Mouse (Mus musculus): ENCODE data around the gene Gabarapl1. TPM values are rescaled to one million over a fixed set of nuclear protein-coding genes. Genes with fewer than 3 reads are reported as not detected.

Gabarapl1 gene
- polyA plus RNA-seq, 1 experiment from 2014 or later, result 271 TPM

DNA sequence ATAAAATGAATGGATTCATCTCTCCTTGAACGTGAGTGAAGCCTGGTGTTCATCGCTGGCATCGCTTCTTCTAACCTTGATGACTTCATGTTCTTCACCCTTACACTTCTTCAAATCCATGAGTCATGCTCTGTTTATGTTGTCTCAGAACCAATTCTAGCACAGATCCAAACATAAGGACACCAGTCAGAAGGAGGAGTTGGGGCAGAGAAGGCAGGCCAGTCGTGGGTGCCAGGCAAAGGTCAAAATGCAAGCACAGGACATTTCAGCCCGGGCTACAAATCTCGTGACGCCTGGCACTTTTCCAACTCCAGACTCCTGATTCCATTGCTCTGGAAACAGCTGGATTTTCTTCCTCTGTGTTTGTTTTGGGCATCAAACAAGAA lies 411 bp upstream of the Gabarapl1 start:
- Histone ChIP-seq H3K9me3 (ENCODE audit: control insufficient read depth, low read length) (no peaks in the 10 kb centered on the region), H3K4me3 (ENCODE audit: low read length) (peak overlapping the region; percentile 67), H3K27ac (ENCODE audit: low read depth, low read length) (peak overlapping the region; percentile 58), H3K27me3 (replicated peaks; ENCODE audit: control insufficient read depth, insufficient read depth, low read length) (no peaks in the 10 kb centered on the region), H3K4me2 (ENCODE audit: low read length) (peak overlapping the region; percentile 64), H3K36me3 (ENCODE audit: control insufficient read depth, insufficient read depth, low read length) (no peaks in the 10 kb centered on the region), H3K9ac (ENCODE audit: low read depth, low read length) (peak overlapping the region; percentile 50), H3K4me1 (ENCODE audit: control insufficient read depth, insufficient read depth, low read depth, low read length) (peaks cover 20% of the 10 kb centered on the region)
- WGBS, result 35% methylated on average over 7 of the region's 7 CpGs
- peak; percentile 22 for ATAC-seq

DNA sequence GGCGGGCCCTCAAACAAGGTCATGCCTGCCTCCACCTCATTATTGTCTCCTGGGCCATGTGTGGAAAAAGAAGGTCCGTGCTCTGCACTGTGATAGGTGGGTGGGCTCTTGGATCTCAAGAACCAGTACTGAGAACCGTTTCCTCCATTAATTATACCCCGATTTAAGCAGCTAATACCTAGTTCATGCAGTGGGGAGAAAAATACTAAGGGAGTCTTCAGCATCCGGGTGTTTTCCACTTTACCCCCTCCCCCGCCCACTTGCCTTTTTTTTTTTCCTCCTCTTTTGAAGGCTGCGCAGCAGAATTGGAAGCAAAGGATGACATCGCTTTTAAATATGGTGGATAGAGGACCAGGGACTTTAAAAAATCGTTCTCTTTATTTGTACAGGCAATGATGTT lies 1.1 kb downstream of the Gabarapl1 start:
- Histone ChIP-seq H3K4me1 (ENCODE audit: control insufficient read depth, insufficient read depth, low read depth, low read length) (peaks cover 20% of the 10 kb centered on the region), H3K9ac (ENCODE audit: low read depth, low read length) (peak overlapping the region; percentile 76), H3K4me3 (ENCODE audit: low read length) (peak overlapping the region; percentile 67), H3K9me3 (ENCODE audit: control insufficient read depth, low read length) (no peaks in the 10 kb centered on the region), H3K36me3 (ENCODE audit: control insufficient read depth, insufficient read depth, low read length) (peaks cover 11% of the 10 kb centered on the region), H3K27me3 (replicated peaks; ENCODE audit: control insufficient read depth, insufficient read depth, low read length) (no peaks in the 10 kb centered on the region), H3K4me2 (ENCODE audit: low read length) (peak overlapping the region; percentile 64), H3K27ac (ENCODE audit: low read depth, low read length) (peak overlapping the region; percentile 86)
- peak; percentile 58 for ATAC-seq
- 6% methylated on average over 9 of the region's 9 CpGs for WGBS

DNA sequence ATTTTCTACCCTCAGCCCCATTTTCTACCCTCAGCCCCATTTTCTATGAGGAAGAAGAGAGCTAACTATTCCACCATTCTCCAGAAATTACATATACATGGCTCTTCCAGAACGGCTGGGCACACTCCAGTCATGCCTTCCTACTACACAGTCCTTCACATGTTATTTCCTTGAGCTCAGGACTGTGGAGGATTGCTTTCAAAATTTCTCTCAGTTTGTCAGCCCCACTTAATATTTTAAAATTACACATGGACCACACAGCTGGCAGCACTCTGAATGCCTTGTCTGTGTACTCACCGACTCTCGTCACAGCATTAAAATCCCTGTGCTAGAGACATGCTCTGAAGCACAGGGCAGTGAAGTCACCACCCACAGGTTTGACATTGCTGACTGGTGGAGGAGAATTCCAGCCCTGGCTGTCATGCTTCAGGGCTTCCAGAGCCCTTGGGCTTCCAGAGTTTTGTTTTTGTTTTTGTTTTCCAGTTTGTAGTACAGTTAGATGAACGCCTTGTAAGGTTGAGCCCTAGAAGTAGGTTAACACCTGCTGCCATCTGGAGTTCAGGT lies 1.7 kb downstream of the Gabarapl1 start:
- peak overlapping the region; percentile 76; the same call in 1 of the 2 replicates for H3K9ac ChIP-seq (ENCODE audit: low read depth, low read length)
- 31% methylated on average over 4 of the region's 4 CpGs for WGBS
- peaks cover 18% of the 10 kb centered on the region for H3K36me3 ChIP-seq (ENCODE audit: control insufficient read depth, insufficient read depth, low read length)
- H3K4me1 ChIP-seq (ENCODE audit: control insufficient read depth, insufficient read depth, low read depth, low read length), result peaks cover 20% of the 10 kb centered on the region
- H3K27ac ChIP-seq (ENCODE audit: low read depth, low read length), result peak overlapping the region; percentile 86
- H3K4me3 ChIP-seq (ENCODE audit: low read length), result peak overlapping the region; percentile 67
- peak; percentile 26 for ATAC-seq
- peak overlapping the region; percentile 64 for H3K4me2 ChIP-seq (ENCODE audit: low read length)
- H3K27me3 ChIP-seq (replicated peaks; ENCODE audit: control insufficient read depth, insufficient read depth, low read length), result no peaks in the 10 kb centered on the region
- no peaks in the 10 kb centered on the region for H3K9me3 ChIP-seq (ENCODE audit: control insufficient read depth, low read length)

DNA sequence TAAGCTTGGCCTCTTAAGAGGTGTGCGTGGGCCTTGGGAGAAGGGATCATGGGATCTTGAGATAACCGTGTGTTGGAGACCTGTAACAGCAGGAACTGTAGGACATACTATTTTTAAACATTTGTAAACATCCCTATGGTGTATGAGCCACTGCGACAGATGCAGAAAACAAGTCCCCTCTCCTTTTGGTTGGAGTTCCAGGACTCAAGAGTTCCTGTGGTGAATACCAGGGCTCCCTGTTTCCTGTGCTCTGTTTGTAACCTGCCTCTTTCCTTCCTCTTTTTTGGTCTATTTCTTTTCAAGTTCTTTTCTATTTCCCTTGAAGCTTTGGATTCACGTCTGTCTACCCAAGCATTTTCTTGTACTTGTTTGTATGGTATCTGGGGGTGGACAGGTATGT lies 2.8 kb downstream of the Gabarapl1 start:
- no peak overlapping the region for H3K27ac ChIP-seq (ENCODE audit: low read depth, low read length)
- peaks cover 20% of the 10 kb centered on the region for H3K4me1 ChIP-seq (ENCODE audit: control insufficient read depth, insufficient read depth, low read depth, low read length)
- no peaks in the 10 kb centered on the region for H3K27me3 ChIP-seq (replicated peaks; ENCODE audit: control insufficient read depth, insufficient read depth, low read length)
- no peak overlapping the region for H3K9ac ChIP-seq (ENCODE audit: low read depth, low read length)
- no peak for ATAC-seq
- H3K4me3 ChIP-seq (ENCODE audit: low read length), result peak overlapping the region; percentile 67
- H3K36me3 ChIP-seq (ENCODE audit: control insufficient read depth, insufficient read depth, low read length), result peaks cover 28% of the 10 kb centered on the region
- peak overlapping the region; percentile 64 for H3K4me2 ChIP-seq (ENCODE audit: low read length)
- 85% methylated on average over 4 of the region's 4 CpGs for WGBS
- H3K9me3 ChIP-seq (ENCODE audit: control insufficient read depth, low read length), result no peaks in the 10 kb centered on the region

DNA sequence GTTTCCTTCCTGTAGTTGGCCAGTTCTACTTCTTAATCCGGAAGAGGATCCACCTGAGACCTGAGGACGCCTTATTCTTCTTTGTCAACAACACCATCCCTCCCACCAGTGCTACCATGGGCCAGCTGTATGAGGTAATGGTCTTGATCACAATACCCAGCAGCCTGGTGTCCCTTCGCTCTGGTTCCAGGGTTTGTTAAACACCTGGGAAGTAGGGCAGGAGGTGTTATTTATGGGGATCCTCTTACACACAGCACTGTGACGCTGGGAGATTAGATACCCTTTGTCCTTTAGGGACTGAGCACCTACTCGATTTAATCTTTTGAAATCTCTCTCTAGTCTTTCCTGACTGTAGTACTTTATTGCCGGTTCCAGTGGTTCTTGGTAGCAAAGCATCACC lies 5.6 kb downstream of the Gabarapl1 start:
- H3K9me3 ChIP-seq (ENCODE audit: control insufficient read depth, low read length), result no peaks in the 10 kb centered on the region
- H3K4me2 ChIP-seq (ENCODE audit: low read length), result no peak overlapping the region
- H3K4me3 ChIP-seq (ENCODE audit: low read length), result no peak overlapping the region
- peaks cover 34% of the 10 kb centered on the region for H3K36me3 ChIP-seq (ENCODE audit: control insufficient read depth, insufficient read depth, low read length)
- no peak for ATAC-seq
- no peaks in the 10 kb centered on the region for H3K27me3 ChIP-seq (replicated peaks; ENCODE audit: control insufficient read depth, insufficient read depth, low read length)
- no peak overlapping the region for H3K27ac ChIP-seq (ENCODE audit: low read depth, low read length)
- peaks cover 20% of the 10 kb centered on the region for H3K4me1 ChIP-seq (ENCODE audit: control insufficient read depth, insufficient read depth, low read depth, low read length)
- WGBS, result 93% methylated on average over 6 of the region's 6 CpGs
- H3K9ac ChIP-seq (ENCODE audit: low read depth, low read length), result no peak overlapping the region

DNA sequence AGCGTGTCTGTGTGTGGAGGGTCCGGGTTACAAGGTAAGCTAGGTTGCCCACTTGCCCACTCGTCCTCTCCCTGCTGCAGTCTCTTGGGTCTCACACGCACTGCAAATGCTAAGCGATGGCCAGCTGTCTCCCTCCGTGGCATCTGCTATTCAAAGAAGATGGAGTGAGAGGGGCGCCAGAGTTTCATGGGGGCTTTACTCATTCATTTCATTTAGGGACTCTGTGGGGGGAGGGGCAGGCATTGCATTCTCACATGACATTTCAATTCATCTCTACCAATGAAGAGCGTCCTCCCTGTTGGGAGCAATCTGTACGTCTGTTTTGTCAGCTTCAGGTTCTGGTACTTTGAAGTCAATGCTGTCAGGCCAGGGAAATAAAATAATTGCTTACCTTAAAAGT lies 9.0 kb downstream of the Gabarapl1 start:
- H3K36me3 ChIP-seq (ENCODE audit: control insufficient read depth, insufficient read depth, low read length), result peaks cover 34% of the 10 kb centered on the region
- H3K4me2 ChIP-seq (ENCODE audit: low read length), result no peak overlapping the region
- H3K4me3 ChIP-seq (ENCODE audit: low read length), result no peak overlapping the region
- no peaks in the 10 kb centered on the region for H3K9me3 ChIP-seq (ENCODE audit: control insufficient read depth, low read length)
- no peaks in the 10 kb centered on the region for H3K27me3 ChIP-seq (replicated peaks; ENCODE audit: control insufficient read depth, insufficient read depth, low read length)
- no peak overlapping the region for H3K27ac ChIP-seq (ENCODE audit: low read depth, low read length)
- no peak for ATAC-seq
- WGBS, result 31% methylated on average over 9 of the region's 9 CpGs
- no peak overlapping the region for H3K9ac ChIP-seq (ENCODE audit: low read depth, low read length)
- H3K4me1 ChIP-seq (ENCODE audit: control insufficient read depth, insufficient read depth, low read depth, low read length), result peaks cover under 1% of the 10 kb centered on the region; the same call in 1 of the 2 replicates

DNA sequence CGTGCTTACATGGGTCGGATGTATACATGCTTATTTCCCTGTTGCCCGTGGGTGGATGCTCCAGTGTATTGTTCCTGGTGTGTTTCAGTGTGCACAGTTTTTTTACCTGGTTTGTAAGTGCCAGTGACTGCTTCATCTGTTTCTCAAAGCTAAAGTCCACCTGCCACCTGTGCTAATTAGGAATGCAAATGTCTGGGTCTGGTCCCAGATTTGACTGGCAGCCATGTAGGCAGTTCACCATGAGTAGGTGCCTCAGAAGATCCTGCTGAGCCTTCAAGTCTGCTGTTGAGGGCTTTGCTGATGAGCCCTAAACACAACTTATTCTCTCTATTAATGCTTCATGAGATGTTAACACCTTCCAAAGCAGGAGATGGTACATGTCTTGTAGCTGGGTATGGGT lies 9.6 kb downstream of the Gabarapl1 start:
- WGBS, result 88% methylated on average over 3 of the region's 3 CpGs
- H3K36me3 ChIP-seq (ENCODE audit: control insufficient read depth, insufficient read depth, low read length), result peaks cover 34% of the 10 kb centered on the region
- ATAC-seq, result no peak

DNA sequence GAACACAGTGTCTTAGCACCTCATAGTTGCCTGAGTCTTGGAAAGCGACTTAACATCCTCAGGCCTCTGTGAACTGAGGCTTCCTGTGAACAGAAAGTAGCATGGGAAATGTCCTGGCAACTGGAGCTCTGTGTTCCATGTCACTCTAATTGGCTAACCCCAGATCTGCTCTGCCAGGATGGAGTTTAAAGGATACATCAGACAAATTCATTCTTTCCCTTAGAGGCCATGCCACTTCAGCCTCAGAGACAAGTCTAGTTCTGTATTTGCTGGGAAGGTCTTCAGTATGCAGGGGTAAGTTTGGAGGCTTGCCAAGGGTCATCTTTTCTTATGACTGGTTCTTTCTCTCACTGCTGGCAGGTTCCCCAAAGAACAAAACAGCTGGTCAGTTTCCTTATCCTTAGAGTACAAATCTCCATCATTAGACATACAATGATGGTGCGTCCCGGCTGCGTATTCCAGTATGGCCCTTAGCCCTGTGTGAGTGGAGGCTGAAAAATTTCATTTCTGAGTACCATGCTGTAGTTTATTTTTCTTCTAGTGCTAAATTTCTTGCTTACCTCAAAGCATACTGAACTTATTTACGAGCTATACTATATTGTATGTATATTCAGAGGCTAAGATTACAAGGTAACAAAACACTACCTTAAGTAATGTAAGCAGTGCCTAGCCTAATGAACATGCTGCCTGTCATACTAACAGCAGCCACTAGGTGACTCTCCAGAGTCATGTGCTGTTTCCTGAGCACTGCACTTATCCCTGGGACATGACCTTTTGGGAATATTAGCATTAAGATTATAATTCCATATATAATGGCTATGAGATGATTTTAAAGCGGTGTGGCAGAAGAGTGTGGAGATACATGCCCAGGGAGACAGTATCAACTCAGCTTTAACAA lies 11.0 kb downstream of the Gabarapl1 start:
- 42% methylated on average over 6 of the region's 6 CpGs for WGBS
- no peak overlapping the region for H3K4me3 ChIP-seq (ENCODE audit: low read length)
- no peak overlapping the region for H3K9ac ChIP-seq (ENCODE audit: low read depth, low read length)
- H3K9me3 ChIP-seq (ENCODE audit: control insufficient read depth, low read length), result no peaks in the 10 kb centered on the region
- ATAC-seq, result peak; percentile 85
- H3K27ac ChIP-seq (ENCODE audit: low read depth, low read length), result no peak overlapping the region
- no peaks in the 10 kb centered on the region for H3K27me3 ChIP-seq (replicated peaks; ENCODE audit: control insufficient read depth, insufficient read depth, low read length)
- H3K4me1 ChIP-seq (ENCODE audit: control insufficient read depth, insufficient read depth, low read depth, low read length), result no peaks in the 10 kb centered on the region
- H3K36me3 ChIP-seq (ENCODE audit: control insufficient read depth, insufficient read depth, low read length), result peaks cover 24% of the 10 kb centered on the region
- no peak overlapping the region for H3K4me2 ChIP-seq (ENCODE audit: low read length)

More for the DNA sequence above, 9.6 kb downstream of the Gabarapl1 start:
- no peak overlapping the region for H3K4me3 ChIP-seq (ENCODE audit: low read length)
- H3K27ac ChIP-seq (ENCODE audit: low read depth, low read length), result no peak overlapping the region
- no peaks in the 10 kb centered on the region for H3K4me1 ChIP-seq (ENCODE audit: control insufficient read depth, insufficient read depth, low read depth, low read length)
- no peak overlapping the region for H3K4me2 ChIP-seq (ENCODE audit: low read length)
- H3K9me3 ChIP-seq (ENCODE audit: control insufficient read depth, low read length), result no peaks in the 10 kb centered on the region
- H3K9ac ChIP-seq (ENCODE audit: low read depth, low read length), result no peak overlapping the region
- H3K27me3 ChIP-seq (replicated peaks; ENCODE audit: control insufficient read depth, insufficient read depth, low read length), result no peaks in the 10 kb centered on the region

DNA sequence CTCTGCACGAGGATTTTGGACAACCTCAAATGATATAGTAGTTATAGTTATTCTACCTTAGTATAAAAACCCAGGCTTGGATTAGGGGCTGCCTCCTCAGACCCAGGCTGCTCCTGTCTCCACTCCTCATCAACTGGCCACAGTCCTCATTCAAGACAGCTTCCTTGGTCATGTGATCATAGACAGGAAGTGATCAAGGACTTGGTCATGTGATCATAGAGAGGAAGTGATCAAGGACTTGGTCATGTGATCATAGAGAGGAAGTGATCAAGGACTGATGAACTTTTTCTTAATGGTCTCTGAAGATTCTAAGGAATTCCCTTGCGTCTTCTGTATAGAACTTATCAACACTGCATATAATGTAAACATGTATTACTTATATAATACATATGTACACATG lies 14.3 kb downstream of the Gabarapl1 start:
- WGBS, result 95% methylated on average over 2 of the region's 2 CpGs
- no peak for ATAC-seq

More for the DNA sequence above, 14.3 kb downstream of the Gabarapl1 start:
- Histone ChIP-seq H3K4me3 (ENCODE audit: low read length) (no peak overlapping the region), H3K9ac (ENCODE audit: low read depth, low read length) (no peak overlapping the region), H3K9me3 (ENCODE audit: control insufficient read depth, low read length) (no peaks in the 10 kb centered on the region), H3K27me3 (replicated peaks; ENCODE audit: control insufficient read depth, insufficient read depth, low read length) (no peaks in the 10 kb centered on the region), H3K27ac (ENCODE audit: low read depth, low read length) (no peak overlapping the region), H3K36me3 (ENCODE audit: control insufficient read depth, insufficient read depth, low read length) (no peaks in the 10 kb centered on the region), H3K4me2 (ENCODE audit: low read length) (no peak overlapping the region), H3K4me1 (ENCODE audit: control insufficient read depth, insufficient read depth, low read depth, low read length) (no peaks in the 10 kb centered on the region)
